Mouse (Mus musculus) myocyte (in vitro differentiated cells): ENCODE data around the gene Gm20388. TPM values are rescaled to one million over a fixed set of nuclear protein-coding genes. Genes with fewer than 3 reads are reported as not detected.
A peak's percentile ranks its signal among the peaks of the same experiment; 100 is the strongest.

ENCODE experiments used
- H3K27me3 ChIP-seq: one replicate; pipeline ENCODE4 v1.6.1; 2011; ENCODE audit not compliant: control insufficient read depth, insufficient read depth, insufficient read length
- H3K36me3 ChIP-seq: one replicate; pipeline ENCODE4 v1.6.1; 2011; ENCODE audit not compliant: control insufficient read depth, insufficient read depth
- H3K4me2 ChIP-seq: one replicate; pipeline ENCODE4 v1.6.1; 2011; ENCODE audit warnings: low read depth, control low read depth
- H3K4me3 ChIP-seq: one replicate; pipeline ENCODE4 v1.5.1; 2011; ENCODE audit warnings: mild to moderate bottlenecking, control low read depth, moderate library complexity
- H3K79me2 ChIP-seq: one replicate; pipeline ENCODE4 v1.6.1; 2011; ENCODE audit not compliant: control insufficient read depth, insufficient read depth
- H3ac ChIP-seq: one replicate; pipeline ENCODE4 v1.6.1; 2011; ENCODE audit not compliant: control insufficient read depth, insufficient read length
- CEBPB ChIP-seq: IDR thresholded peaks from 2 replicates; pipeline ENCODE4 v1.6.1; 2011; ENCODE audit warnings: mild to moderate bottlenecking, moderate library complexity; ENCODE audit not compliant: poor library complexity, insufficient read depth, severe bottlenecking
- E2F4 ChIP-seq: IDR thresholded peaks from one replicate; pipeline ENCODE4 v1.6.1; 2011; ENCODE audit warnings: mild to moderate bottlenecking, control low read depth, moderate library complexity; ENCODE audit not compliant: insufficient read depth
- MAX ChIP-seq: IDR thresholded peaks from one replicate; pipeline ENCODE4 v1.6.1; 2011; ENCODE audit warnings: low read depth, mild to moderate bottlenecking, control low read depth
- MYOD1 ChIP-seq, 3 experiments: IDR thresholded peaks; one replicate each; pipeline ENCODE4 v1.6.1; 2011; ENCODE audit warnings: control low read depth in 2 of 3, low read depth in 2 of 3, mild to moderate bottlenecking in 2 of 3, moderate library complexity in 1 of 3; ENCODE audit not compliant: insufficient read length in 2 of 3, control insufficient read depth in 1 of 3
- MYOG ChIP-seq, 3 experiments: IDR thresholded peaks; one replicate each; pipeline ENCODE4 v1.6.1; 2011; ENCODE audit warnings: control low read depth in 2 of 3, low read depth in 2 of 3, mild to moderate bottlenecking in 2 of 3; ENCODE audit not compliant: insufficient read length in 2 of 3, control insufficient read depth in 1 of 3, insufficient read depth in 1 of 3
- POLR2A ChIP-seq: IDR thresholded peaks from one replicate; pipeline ENCODE4 v1.6.1; 2011; ENCODE audit warnings: low read depth, mild to moderate bottlenecking, control low read depth, moderate library complexity; ENCODE audit not compliant: insufficient read length
- POLR2AphosphoS2 ChIP-seq: IDR thresholded peaks from one replicate; pipeline ENCODE4 v1.6.1; 2011; ENCODE audit warnings: low read depth, control low read depth; ENCODE audit not compliant: insufficient read length
- REST ChIP-seq: IDR thresholded peaks from one replicate; pipeline ENCODE4 v1.6.1; 2011; ENCODE audit warnings: mild to moderate bottlenecking, control low read depth, moderate library complexity; ENCODE audit not compliant: insufficient read depth, insufficient read length
- SRF ChIP-seq: IDR thresholded peaks from one replicate; pipeline ENCODE4 v1.6.1; 2011; ENCODE audit warnings: low read depth; ENCODE audit not compliant: control insufficient read depth, insufficient read length
- TCF12 ChIP-seq: IDR thresholded peaks from one replicate; pipeline ENCODE4 v1.6.1; 2011; ENCODE audit warnings: mild to moderate bottlenecking, control low read depth; ENCODE audit not compliant: poor library complexity, insufficient read depth, severe bottlenecking
- TCF3 ChIP-seq: IDR thresholded peaks from one replicate; pipeline ENCODE4 v1.6.1; 2011; ENCODE audit warnings: low read depth, control low read depth; ENCODE audit not compliant: insufficient read length
- USF1 ChIP-seq: IDR thresholded peaks from one replicate; pipeline ENCODE4 v1.6.1; 2011; ENCODE audit warnings: low read depth, mild to moderate bottlenecking, control low read depth, moderate library complexity
- polyA plus RNA-seq: library from polyadenylated mRNA; unstranded; fragments of >200 nt; fragmentation: generic; extraction: Trizol; gene quantifications from one replicate; pipeline ENCODE4 v1.2.1, GENCODE M21; 2012; ENCODE audit warnings: missing spikeins

Gene Gm20388
- polyA plus RNA-seq, 1 experiment: 15.3 TPM

DNA sequence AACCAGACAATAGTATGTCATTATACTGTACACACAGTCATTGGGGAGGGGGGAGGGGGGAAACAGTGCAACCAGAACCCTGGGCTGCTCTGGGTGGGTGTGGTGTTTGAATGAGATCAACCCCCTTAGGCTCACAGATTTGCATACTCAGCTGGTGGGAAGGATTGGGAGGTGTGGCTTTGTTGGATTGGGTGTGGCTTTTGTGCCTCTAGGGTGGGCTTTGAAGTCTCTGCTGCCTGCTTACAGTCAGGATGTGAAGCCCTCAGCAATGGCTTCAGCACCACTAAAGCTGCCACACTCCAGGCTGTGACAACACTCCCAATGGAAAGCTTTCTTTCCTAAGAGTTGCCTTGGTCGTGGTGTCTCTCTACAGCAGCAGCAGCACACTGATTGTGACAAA is 1976.9 kb downstream of the Gm20388 start:
- peaks cover 28% of the 10 kb centered on the region for H3K79me2 ChIP-seq
- no peak overlapping the region for H3K4me3 ChIP-seq
- H3ac ChIP-seq: no peak overlapping the region
- no peak overlapping the region for H3K4me2 ChIP-seq
- peaks cover 53% of the 10 kb centered on the region for H3K36me3 ChIP-seq
- no peaks in the 10 kb centered on the region for H3K27me3 ChIP-seq
- TF ChIP-seq MYOG (IDR thresholded peaks at IDR 0.05; ENCODE audit: control insufficient read depth in 1 of 3, insufficient read depth in 1 of 3, insufficient read length in 2 of 3, low read depth in 2 of 3) (no peak), TCF12 (no peak), SRF (no peak), TCF3 (no peak), USF1 (no peak), POLR2A (no peak), MYOD1 (IDR thresholded peaks at IDR 0.05; ENCODE audit: control insufficient read depth in 1 of 3, insufficient read length in 2 of 3, low read depth in 2 of 3) (no peak), POLR2AphosphoS2 (no peak), MAX (no peak), E2F4 (no peak), CEBPB (no peak), REST (no peak)

DNA sequence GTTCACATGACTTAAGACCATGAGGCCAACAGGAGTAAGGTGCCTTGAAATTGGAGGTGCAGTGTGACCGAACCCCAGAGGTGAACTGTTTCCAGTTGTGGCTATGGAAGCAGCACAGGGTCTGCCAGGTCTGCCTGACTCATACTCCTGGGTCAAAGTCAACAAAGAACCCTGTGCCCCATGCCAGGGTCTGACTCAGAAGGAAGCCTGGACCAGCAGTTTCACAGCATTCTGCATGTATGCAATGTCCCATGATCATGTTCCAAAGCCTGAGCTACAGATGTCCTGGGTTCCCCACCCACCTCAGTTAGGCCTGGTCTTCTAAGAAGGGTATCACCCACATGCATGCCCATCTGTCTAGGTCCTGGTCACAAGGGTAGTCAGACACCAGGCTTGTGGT is 1978.7 kb downstream of the Gm20388 start:
- no peak overlapping the region for H3ac ChIP-seq
- no peaks in the 10 kb centered on the region for H3K27me3 ChIP-seq
- peaks cover 60% of the 10 kb centered on the region for H3K36me3 ChIP-seq
- no peak overlapping the region for H3K4me2 ChIP-seq
- TF ChIP-seq POLR2AphosphoS2 (peak; percentile 64), TCF3 (no peak)
- no peak overlapping the region for H3K4me3 ChIP-seq
- peaks cover 45% of the 10 kb centered on the region for H3K79me2 ChIP-seq

DNA sequence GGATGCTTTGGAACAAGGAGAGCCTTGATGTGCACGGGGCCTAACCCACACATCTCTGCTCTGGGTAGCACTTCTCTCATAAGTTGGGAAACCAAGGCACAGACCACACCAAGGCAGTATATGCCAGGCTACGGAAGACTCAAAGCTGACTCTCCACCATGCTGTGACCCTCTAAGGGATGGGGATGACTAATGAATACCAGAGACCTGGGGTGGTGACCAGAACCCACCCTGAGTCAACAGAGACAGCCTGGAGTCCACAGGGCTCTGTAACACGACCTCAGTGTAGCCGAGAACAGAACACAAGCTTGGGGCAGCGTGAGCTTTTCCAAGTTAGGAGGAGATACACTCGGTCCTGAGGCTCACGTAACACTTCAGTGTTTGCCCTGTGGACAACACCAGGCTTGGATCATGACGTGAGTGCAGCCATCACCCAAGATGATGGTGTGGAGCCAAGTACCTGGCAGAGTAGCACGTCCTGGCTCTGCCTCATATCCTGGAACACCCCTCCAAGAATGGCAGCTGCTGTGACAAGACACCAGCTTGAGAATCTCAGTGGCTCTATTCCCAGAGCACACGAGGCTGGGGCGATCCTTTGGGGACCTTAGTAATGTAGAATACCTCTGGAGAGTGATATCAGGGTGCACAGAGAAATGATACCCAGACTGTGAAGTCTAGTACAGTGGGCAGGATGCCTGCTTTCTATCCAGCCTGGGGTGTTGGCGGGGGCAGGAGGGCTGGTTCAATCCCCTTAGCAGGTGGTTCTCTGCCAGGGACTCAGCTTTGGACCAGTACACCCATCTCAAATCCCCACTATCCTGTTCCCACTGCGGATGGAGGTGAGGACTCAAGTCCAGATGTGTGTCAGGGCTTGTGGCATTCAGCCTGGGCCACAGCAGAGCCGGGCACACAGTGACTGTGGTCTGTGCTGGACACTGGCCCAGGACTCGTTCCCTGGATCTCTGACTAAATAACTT is 1979.5 kb downstream of the Gm20388 start:
- Histone ChIP-seq H3K4me2 (no peak overlapping the region), H3K36me3 (peaks cover 66% of the 10 kb centered on the region), H3K27me3 (no peaks in the 10 kb centered on the region), H3K4me3 (no peak overlapping the region), H3ac (no peak overlapping the region), H3K79me2 (peaks cover 53% of the 10 kb centered on the region)
- TF ChIP-seq POLR2AphosphoS2 (peak; percentile 34), TCF12 (no peak), POLR2A (peak; percentile 15), CEBPB (no peak), USF1 (no peak)

DNA sequence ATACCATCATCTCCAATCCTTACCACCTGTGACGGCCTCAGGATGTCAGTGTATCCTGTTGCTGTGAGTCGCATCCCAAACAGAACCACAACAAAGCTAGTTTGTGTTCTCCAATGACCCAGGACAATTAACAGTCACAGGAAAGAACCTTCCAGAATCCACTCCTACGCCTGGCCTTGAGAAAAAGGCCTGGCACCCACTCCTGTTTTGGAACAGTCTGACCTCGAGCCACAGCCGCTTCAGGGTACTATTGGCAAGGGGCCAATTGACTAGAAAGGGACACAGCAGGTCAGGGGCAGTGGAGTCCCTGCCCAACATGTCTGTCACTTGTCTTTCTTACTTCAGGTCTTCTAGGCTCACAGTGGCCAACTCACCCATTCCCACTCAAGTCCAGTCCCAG is 1982.2 kb downstream of the Gm20388 start:
- no peak overlapping the region for H3ac ChIP-seq
- no peak overlapping the region for H3K4me3 ChIP-seq
- H3K36me3 ChIP-seq: peaks cover 55% of the 10 kb centered on the region
- H3K79me2 ChIP-seq: peaks cover 81% of the 10 kb centered on the region
- TF ChIP-seq TCF3: no peak
- no peak for TF ChIP-seq REST
- TF ChIP-seq E2F4: no peak
- TF ChIP-seq POLR2AphosphoS2: no peak
- no peak for TF ChIP-seq MAX
- TF ChIP-seq TCF12: no peak
- TF ChIP-seq POLR2A: no peak
- TF ChIP-seq MYOG (IDR thresholded peaks at IDR 0.05; ENCODE audit: control insufficient read depth in 1 of 3, insufficient read depth in 1 of 3, insufficient read length in 2 of 3, low read depth in 2 of 3): no peak
- TF ChIP-seq USF1: no peak
- H3K27me3 ChIP-seq: no peaks in the 10 kb centered on the region
- H3K4me2 ChIP-seq: no peak overlapping the region

DNA sequence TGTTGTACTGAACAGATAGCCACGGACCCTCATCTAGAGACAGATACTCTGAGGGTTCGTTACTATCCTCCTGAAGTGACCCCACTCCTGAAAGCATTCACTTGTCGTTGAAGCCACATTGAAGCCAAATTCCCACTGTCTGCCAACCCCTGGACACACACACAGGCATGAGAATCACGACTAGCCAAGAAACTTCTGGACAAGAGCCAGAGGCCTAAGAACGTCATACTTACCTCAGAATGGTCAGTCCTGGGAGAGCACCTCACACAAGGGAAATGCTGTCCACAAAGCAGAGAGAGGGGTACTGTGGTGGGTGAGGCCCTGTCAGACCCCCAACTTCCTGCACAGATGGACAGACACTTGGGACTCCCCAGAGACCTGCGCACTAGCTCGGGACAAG is 1985.3 kb downstream of the Gm20388 start:
- Histone ChIP-seq H3K79me2 (peaks cover 87% of the 10 kb centered on the region), H3K27me3 (no peaks in the 10 kb centered on the region), H3K36me3 (peaks cover 43% of the 10 kb centered on the region), H3ac (no peak overlapping the region), H3K4me3 (no peak overlapping the region), H3K4me2 (no peak overlapping the region)
- TF ChIP-seq SRF (no peak), POLR2AphosphoS2 (peak; percentile 3), USF1 (no peak)
